Mouse (Mus musculus) retina, postnatal 1 day (tissue): Measurements from ENCODE around the gene Hist1h4j.

ENCODE experiments used
- DNase-seq: peaks from one replicate; pipeline ENCODE4 v3.0.0-alpha.2; 2012

Hist1h4j gene

GRCm38 (mm10) chr13:21781639-21782038, 46.8 kb downstream of the Hist1h4j start:
- DNase-seq: no peak

- peak; percentile 65 for DNase-seq
These were observed 47.7 kb downstream of the Hist1h4j start for GRCm38 (mm10) chr13:21782361-21783254.

- peak; percentile 95 for DNase-seq
These were observed 48.4 kb downstream of the Hist1h4j start, which contains the start of gene Hist1h3i for GRCm38 (mm10) chr13:21783255-21783617. Hist1h3i (minus strand) TSS chr13:21783370.

GRCm38 (mm10) chr13:21783734-21784161, 48.9 kb downstream of the Hist1h4j start:
- peak; percentile 80 for DNase-seq

GRCm38 (mm10) chr13:21784311-21784710, 49.4 kb downstream of the Hist1h4j start:
- DNase-seq: no peak
